Mouse (Mus musculus) lung, postnatal 0 days (tissue): ENCODE results near the gene Lmntd1. TPM values are rescaled to one million over a fixed set of nuclear protein-coding genes. Genes with fewer than 3 reads are reported as not detected.

Experiments
- ATAC-seq: fragments of 200-750 bp; cut with Nextera tagmentation; 2 replicates; pipeline ENCODE4 v1.8.0; 2017; ENCODE audit warnings: moderate library complexity
- DNase-seq: peaks from one replicate; pipeline ENCODE4 v3.0.0-alpha.2; 2016; ENCODE audit warnings: low spot score
- H3K27ac ChIP-seq: fragments of 300-500 bp; sonication (generic); 2 replicates; pipeline ENCODE4 v1.5.1; 2014; ENCODE audit warnings: antibody characterized with exemption, mild to moderate bottlenecking, low read length, mixed read lengths
- H3K27me3 ChIP-seq: fragments of 300-500 bp; sonication (generic); replicated peaks from 2 replicates; pipeline ENCODE4 v1.6.1; 2014; ENCODE audit warnings: low read length, mixed read lengths; ENCODE audit not compliant: insufficient read depth
- H3K36me3 ChIP-seq: fragments of 300-500 bp; sonication (generic); 2 replicates; pipeline ENCODE4 v1.6.1; 2014; ENCODE audit warnings: low read length, mixed read lengths; ENCODE audit not compliant: insufficient read depth
- H3K4me1 ChIP-seq: fragments of 300-500 bp; sonication (generic); 2 replicates; pipeline ENCODE4 v1.6.1; 2014; ENCODE audit warnings: antibody characterized with exemption, low read depth, low read length, mixed read lengths; ENCODE audit not compliant: insufficient read depth
- H3K4me2 ChIP-seq: fragments of 300-500 bp; sonication (generic); replicated peaks from 2 replicates; pipeline ENCODE4 v1.6.1; 2014; ENCODE audit warnings: low read depth, mild to moderate bottlenecking, low read length, moderate library complexity, mixed read lengths
- H3K4me3 ChIP-seq: fragments of 300-500 bp; sonication (generic); 2 replicates; pipeline ENCODE4 v1.5.1; 2014; ENCODE audit warnings: low read depth, low read length
- H3K9ac ChIP-seq: fragments of 300-500 bp; sonication (generic); replicated peaks from 2 replicates; pipeline ENCODE4 v1.6.1; 2014; ENCODE audit warnings: low read depth, mild to moderate bottlenecking
- H3K9me3 ChIP-seq: fragments of 300-500 bp; sonication (generic); 2 replicates; pipeline ENCODE4 v1.6.1; 2016; ENCODE audit warnings: low read length, mixed read lengths
- CTCF ChIP-seq: IDR thresholded peaks from 2 replicates; pipeline ENCODE4 v1.5.1; 2016; ENCODE audit warnings: antibody characterized with exemption, mild to moderate bottlenecking
- EP300 ChIP-seq: IDR thresholded peaks from 2 replicates; pipeline ENCODE4 v1.6.1; 2016; ENCODE audit warnings: antibody characterized with exemption, mild to moderate bottlenecking, control low read depth
- WGBS: fragments of 180-500 bp; shearing (Covaris S2); extraction: QIAGEN DNeasy Blood & Tissue Kit; methylation state at CpG from one replicate; pipeline ENCODE4 v1.1.7; 2014; 5-methylcytosine and 5-hydroxymethylcytosine counted together
- polyA plus RNA-seq: library from polyadenylated mRNA; unstranded; fragments of >200 nt; fragmentation: Nextera tagmentation; extraction: Ambion mirVana; gene quantifications from 2 replicates; pipeline ENCODE4 v1.2.1, GENCODE M21; 2015

The Lmntd1 gene
- polyA plus RNA-seq, 1 experiment from 2014 or later, result 0.74 TPM

DNA sequence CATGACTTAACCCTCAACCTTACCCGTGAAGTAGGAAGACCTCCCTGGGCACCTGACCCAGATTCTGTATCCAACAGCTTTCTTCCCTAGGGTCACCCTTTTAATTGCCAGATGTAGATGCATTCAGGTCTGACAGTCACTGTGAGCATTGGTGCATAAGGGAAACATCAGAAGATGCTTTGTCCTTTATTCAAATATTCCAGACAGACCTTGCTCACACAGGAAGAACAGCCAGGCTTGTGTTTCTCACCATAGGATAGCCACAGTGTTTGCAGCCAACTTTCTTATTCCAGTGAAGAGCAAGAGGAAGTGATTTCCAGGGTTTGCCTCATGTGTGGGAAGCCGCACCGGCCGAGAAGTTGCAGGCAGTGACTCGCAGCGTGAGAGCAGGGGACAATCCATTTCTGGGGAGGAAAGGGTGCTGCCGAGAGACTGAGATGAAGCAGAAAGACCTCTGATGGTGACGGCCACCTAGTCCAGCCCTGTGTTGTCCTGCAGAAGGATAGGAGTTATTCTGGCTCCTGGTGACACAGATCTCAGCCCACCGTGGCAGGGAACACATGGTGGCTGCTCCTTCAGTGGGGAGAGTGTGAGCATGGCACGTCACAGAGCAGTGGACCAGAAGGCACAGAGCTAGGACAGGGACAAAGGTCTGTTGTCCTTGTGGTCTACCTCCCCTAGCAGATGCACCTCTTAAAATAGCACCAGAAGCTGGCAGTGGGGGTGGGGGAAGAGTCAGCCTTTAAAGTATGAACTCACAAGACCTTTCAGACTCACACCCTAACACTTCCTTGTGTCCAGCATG lies 32.6 kb downstream of the Lmntd1 start:
- Histone ChIP-seq H3K9me3 (no peaks in the 10 kb centered on the region), H3K4me1 (peaks cover 10% of the 10 kb centered on the region; the same call in 1 of the 2 replicates), H3K9ac (no peak overlapping the region), H3K27me3 (no peaks in the 10 kb centered on the region), H3K27ac (no peak overlapping the region), H3K36me3 (no peaks in the 10 kb centered on the region), H3K4me3 (no peak overlapping the region), H3K4me2 (no peak overlapping the region)
- ATAC-seq (no peak), DNase-seq (no peak)
- TF ChIP-seq EP300, result no peak
- no peak for TF ChIP-seq CTCF
- 46% methylated on average over 10 of the region's 10 CpGs for WGBS

- WGBS, result 82% methylated on average over 3 of the region's 3 CpGs
- Histone ChIP-seq H3K9me3 (no peaks in the 10 kb centered on the region), H3K27ac (no peak overlapping the region), H3K9ac (no peak overlapping the region), H3K4me2 (no peak overlapping the region), H3K27me3 (no peaks in the 10 kb centered on the region), H3K4me3 (no peak overlapping the region), H3K36me3 (no peaks in the 10 kb centered on the region), H3K4me1 (peaks cover 10% of the 10 kb centered on the region; the same call in 1 of the 2 replicates)
- no peak for DNase-seq
- no peak for ATAC-seq
- TF ChIP-seq CTCF (no peak), EP300 (no peak)
Measured at GRCm38 (mm10) chr6:145579761-145580160, 34.4 kb downstream of the Lmntd1 start.

DNA sequence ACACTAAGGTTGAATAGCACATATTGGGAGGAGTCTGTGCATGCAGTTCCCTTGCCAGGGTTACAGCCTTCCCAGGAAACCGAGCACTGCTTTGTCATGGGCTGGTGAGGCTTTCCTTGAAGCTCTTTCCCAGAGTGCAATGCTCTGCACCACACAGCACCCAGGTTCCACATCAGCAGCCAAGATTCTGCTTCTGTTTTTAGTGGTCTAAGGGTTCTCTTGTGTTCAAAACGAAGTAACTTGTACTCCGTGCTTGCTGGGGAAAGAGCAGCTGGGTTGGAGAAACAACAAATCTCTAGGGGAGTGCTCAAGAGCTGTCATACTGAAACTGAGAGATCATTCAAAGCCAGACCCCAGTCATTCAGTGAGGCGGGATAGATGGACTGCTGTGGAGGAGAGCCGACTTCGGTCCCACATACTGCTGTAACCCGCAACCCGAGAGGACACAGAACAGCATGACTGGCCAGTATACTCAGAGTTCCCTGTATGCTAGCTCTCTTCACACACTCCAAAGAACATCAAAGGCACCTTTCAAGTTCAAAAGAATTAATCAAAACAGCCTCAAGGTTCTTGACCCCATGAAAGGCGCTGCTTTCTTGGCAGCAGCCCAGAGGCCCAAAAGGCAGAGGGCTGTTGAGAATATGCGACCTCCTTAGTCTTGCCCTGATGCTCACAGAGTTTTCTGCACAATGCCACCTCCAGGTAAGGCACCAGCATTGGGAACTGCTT lies 35.5 kb downstream of the Lmntd1 start:
- H3K4me1 ChIP-seq, result peaks cover 10% of the 10 kb centered on the region; the same call in 1 of the 2 replicates
- no peak overlapping the region; the same call in 1 of the 2 replicates for H3K27ac ChIP-seq
- H3K36me3 ChIP-seq, result no peaks in the 10 kb centered on the region
- no peaks in the 10 kb centered on the region for H3K27me3 ChIP-seq
- H3K9ac ChIP-seq, result no peak overlapping the region
- WGBS, result 21% methylated on average over 10 of the region's 10 CpGs
- H3K4me2 ChIP-seq, result peak overlapping the region; percentile 27
- no peak overlapping the region for H3K4me3 ChIP-seq
- peak; percentile 17 for DNase-seq
- no peak for TF ChIP-seq CTCF
- no peak for TF ChIP-seq EP300
- H3K9me3 ChIP-seq, result no peaks in the 10 kb centered on the region
- peak; percentile 52 for ATAC-seq

GRCm38 (mm10) chr6:145576762-145577161 lies 37.4 kb downstream of the Lmntd1 start:
- Histone ChIP-seq H3K4me3 (no peak overlapping the region), H3K4me2 (no peak overlapping the region), H3K9ac (no peak overlapping the region), H3K27me3 (no peaks in the 10 kb centered on the region), H3K27ac (no peak overlapping the region), H3K36me3 (no peaks in the 10 kb centered on the region), H3K4me1 (peaks cover 10% of the 10 kb centered on the region; the same call in 1 of the 2 replicates), H3K9me3 (no peaks in the 10 kb centered on the region)
- ATAC-seq (no peak), DNase-seq (no peak)
- no peak for TF ChIP-seq CTCF
- 88% methylated on average over 4 of the region's 4 CpGs for WGBS

DNA sequence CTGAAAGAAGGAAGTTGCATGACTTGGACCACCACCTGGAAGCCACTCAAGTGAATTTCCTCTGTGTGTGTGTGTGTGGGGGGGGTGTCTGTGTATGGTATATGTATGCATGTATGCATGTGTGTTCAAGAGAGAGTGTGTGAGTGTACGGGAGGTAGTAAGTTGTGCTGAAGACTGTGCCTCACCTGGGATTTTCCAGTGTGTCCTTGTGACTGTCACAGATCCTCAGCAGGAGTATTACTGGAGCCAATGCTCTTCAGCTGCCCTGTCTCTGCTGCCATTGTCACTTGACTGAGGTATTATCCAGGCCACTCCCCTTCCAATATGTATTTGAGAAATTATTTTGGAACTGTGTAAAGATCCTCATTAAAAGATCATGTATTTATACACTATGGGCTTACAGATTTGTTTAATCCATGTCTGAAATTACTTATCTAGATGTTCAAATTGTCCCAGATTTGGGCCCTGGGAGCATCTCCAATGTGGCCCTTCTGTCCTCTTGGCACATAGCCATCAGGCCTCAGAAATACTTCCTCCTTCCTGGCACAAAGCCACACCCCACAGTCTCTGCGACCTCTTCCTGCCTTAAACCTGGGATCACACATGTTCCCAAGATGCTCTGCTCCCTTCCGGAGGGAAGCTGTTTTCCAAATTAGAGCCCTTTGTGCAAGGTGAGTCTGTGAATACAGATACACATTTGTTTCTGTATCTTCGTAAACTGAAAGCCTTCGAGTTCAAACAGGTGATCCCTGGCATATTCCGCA lies 40.7 kb downstream of the Lmntd1 start:
- Histone ChIP-seq H3K4me1 (peaks cover 7% of the 10 kb centered on the region; the same call in 1 of the 2 replicates), H3K9me3 (no peaks in the 10 kb centered on the region), H3K36me3 (no peaks in the 10 kb centered on the region), H3K9ac (no peak overlapping the region), H3K4me2 (no peak overlapping the region), H3K4me3 (no peak overlapping the region), H3K27ac (no peak overlapping the region), H3K27me3 (no peaks in the 10 kb centered on the region)
- ATAC-seq (no peak), DNase-seq (no peak)
- TF ChIP-seq EP300 (no peak), CTCF (no peak)
- 72% methylated on average over 6 of the region's 6 CpGs for WGBS

DNA sequence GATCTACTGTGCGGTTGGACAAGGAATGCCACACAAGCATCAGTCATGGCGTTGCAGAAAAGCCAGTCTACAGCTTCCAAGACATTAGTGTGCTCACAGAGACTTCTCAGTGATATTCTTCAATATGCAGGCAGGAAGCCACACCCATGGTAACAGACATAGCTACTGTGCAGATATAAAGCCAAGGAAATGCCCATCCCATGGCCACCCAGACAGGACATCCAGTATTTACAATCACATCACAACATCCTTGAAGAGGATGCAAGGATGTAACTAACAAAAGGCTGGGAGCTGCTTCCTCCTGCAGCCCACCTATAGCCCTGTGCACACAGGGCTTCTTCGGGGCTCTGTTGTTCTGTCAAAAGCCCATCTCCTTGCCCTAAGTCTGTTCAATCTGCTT lies 45.4 kb downstream of the Lmntd1 start:
- TF ChIP-seq EP300, result peak; percentile 99
- TF ChIP-seq CTCF, result no peak
- Histone ChIP-seq H3K4me2 (no peak overlapping the region), H3K9me3 (no peaks in the 10 kb centered on the region; the same call in 1 of the 2 replicates), H3K27ac (peak overlapping the region; percentile 59), H3K4me1 (peaks cover 12% of the 10 kb centered on the region; the same call in 1 of the 2 replicates), H3K27me3 (no peaks in the 10 kb centered on the region), H3K4me3 (no peak overlapping the region), H3K36me3 (no peaks in the 10 kb centered on the region), H3K9ac (no peak overlapping the region)
- DNase-seq (peak; percentile 74), ATAC-seq (peak; percentile 86)
- 70% methylated on average over 3 of the region's 3 CpGs for WGBS
